Mouse (Mus musculus): Measurements from ENCODE around the gene Slc29a2.
"Not testable (repeated sequence)": the region's sequence is repeated elsewhere in the genome, so short reads cannot be mapped to it uniquely, and the experiment has no call there.

Slc29a2 gene

DNA sequence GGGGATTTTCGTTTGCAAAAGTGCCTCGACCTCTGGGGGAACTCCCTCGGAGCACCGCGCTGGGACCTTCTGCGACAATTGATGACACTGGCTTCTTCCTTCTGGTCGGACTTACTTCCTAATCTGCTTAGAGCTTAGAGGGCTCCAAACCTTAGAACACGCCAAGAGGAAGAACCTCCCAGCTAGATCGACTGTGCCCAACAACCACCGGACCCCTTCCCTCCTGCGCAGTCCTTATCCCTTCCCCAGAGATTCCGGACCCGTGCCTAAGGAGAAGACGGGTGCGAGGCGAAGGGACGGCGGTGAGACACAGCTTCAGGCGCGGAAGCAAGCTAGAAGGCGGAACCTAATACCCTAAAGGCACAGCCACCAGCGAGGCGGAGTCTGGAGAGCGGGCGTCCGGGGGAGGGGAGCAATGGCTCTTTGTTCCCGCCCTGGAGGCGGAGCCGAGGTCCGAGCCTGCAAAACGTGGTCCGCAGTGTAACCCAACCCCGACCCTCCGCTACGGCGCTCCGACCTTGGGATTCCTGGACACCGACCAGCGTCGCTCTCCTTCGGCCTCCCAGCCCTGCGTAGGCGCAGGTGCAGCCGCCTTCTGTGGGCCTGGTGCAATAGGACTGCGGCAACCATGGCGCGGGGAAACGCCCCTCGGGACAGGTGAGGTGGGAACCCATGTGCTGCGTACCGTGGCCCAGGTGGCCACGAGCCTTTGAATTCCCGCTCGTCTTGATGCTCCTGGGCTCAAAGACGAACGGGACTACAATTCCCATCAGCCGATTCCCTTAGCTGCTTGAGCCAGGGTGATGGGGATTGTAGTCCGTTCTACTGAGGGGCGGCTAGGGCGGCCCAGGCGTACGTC is at the start of gene Slc29a2:
Slc29a2 (plus strand) TSS at position 240 of the 859 bp plus-strand sequence.
- DNase-seq = peak; percentile 92

DNA sequence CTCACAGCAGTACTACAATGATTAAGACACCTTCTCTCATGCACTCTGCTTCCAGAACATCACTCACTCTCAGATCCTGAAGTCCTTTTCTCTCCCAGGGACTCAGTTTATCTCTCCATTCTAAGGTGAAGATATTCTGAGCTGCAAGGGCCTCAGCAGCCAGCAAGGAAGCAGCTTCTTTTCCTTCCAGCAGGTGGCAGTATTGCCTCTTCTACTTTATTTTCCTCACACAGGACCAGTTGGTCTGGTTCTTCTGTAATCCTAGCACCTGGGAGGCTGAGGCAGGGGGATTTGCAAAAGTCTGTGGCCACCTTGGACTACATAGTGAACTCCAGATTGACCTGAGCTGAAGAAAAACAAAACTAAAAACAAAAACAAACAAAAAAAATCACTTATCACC is 41.9 kb upstream of the Slc29a2 start:
- no peak for DNase-seq

DNA sequence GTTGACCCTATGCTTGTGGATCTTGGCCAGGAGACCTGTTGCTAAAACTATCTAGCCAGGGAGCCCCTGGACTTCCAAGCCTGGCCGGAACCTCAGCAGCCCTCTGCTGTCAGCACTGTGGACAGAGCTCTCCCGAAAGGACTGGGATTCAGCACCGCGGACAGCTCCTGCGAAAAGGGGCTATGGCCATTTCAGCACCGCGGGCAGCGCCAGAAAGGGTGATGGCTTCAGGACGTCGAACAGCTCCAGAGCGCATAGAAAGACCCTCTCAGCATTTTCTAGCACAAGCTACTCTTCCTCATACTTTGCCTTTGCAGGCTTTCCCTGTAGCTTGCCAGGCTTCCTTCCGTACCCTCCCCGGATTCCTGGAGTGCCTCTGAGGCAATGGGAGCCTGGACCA is 34.6 kb upstream of the Slc29a2 start:
- no peak for DNase-seq

DNA sequence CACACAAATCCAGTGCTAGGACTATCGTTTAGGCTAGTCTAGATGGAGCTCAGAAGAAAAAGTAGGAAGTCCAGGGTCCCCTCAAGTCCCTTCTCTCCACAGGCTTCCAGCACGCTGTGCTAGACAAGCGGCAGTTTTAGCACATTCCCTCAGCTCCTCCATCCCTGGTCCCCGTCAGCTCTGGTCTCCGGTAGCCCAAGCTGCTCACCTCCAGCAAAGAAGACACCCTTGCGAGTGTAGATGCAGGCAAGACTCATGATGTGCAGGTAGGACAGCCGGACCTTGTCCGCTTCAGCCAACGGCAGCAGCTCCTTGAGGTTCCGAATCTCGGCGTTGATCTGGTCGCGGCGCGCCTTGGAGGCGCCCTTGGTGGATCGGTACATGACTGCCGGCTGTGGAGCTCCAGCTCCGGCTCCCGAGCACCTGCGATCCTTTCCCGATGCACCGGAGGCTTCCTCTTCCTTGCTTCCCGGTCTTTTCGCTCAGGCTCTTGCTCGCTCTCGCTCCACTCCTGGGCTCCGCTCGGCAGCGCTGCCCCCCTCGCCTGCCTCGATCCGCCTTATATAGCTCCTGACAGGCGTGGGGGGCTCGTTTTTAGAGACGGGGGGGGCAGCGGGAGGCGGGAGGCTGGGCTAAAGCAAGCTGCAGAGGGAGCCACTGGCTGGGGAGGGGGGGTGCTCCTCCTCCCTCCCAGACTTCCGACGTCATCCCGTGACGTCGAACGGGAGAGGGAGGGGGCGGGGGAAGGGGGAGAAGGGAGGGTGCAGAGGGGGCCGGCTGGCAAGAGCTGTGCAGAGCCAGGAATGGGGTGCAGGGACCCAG is 34.0 kb upstream of the Slc29a2 start:
- DNase-seq = peak; percentile 81

DNA sequence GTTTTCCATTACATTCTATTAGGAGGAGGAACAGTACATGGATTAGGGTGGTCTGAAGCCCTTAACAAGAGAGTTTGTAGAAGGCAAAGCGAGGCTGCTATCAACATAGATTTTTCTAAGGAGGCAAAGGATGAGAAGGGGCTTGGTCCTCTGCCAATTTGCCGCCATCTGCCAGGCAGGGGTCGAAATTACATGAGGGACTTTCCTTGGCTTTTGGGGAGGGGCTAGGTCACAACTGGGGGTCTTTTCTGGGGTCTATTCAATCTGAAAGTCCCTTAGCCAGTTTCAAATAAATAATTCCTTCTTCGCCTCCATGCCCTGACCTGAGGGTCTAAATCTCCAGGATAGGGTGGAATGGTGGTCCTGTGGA is 33.4 kb upstream of the Slc29a2 start, which contains the start of gene Npas4:
Npas4 (minus strand) TSS at position 61 of the 370 bp plus-strand sequence.
- DNase-seq = no peak

DNA sequence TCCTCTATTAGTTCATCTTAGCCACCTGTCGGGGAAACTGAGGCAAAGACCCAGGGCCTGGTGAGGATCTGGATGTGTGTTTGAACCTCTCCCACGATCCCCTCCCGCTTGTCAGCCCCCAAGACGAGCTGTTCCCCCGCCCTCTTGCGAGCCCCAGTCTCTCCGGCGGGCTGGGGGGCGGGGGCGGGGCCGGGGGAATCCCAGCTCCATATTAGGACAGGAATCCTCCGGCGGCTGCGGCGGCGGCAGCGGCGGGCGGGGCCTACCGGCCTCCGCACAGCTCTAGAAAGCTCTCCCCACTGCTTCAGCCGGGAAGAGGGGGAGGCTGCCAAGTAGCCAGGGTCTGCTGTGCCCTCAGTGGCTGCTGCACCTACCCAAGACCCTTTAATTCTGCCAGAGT is 32.9 kb upstream of the Slc29a2 start:
- DNase-seq = peak; percentile 60

DNA sequence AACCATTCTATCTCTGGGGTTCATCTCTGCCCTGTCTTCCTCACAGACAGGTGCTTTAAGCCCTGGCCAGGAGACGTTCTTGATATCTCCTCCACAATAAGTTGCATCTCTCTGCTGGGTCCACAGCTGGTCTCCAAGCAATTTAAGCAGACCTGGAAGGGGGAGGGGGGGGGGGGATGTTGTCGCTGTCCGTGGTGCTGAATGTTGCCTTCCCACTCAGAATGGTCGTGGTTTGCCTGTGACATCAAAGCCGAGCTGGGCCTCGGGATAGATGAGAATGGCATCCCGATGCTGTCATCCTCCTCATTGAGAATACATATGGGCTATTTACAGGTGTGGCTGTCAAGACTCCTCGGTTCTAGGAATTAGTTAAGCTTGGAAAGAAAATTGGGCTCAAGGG is 31.3 kb upstream of the Slc29a2 start:
- no peak for DNase-seq

DNA sequence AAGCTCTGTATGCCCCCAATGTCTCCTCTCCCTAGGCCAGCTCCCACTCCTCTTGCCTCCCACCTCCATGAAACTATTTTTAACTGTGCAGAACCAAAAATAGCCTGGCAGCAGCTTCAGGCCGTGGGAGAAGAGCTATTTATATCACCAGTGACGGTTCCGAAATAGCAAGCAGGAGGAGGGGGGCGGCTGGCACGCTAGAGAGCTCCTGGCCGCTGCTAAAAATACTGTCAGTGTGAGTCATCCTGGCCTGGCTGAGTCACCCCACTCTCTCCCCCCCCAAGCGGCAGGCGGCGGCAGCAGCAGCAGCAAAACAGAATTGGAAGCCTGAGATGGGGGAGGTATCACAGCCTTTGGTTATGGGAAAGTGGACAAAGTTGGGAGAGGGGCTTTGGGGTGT is 30.8 kb upstream of the Slc29a2 start:
- peak; percentile 90 for DNase-seq

DNA sequence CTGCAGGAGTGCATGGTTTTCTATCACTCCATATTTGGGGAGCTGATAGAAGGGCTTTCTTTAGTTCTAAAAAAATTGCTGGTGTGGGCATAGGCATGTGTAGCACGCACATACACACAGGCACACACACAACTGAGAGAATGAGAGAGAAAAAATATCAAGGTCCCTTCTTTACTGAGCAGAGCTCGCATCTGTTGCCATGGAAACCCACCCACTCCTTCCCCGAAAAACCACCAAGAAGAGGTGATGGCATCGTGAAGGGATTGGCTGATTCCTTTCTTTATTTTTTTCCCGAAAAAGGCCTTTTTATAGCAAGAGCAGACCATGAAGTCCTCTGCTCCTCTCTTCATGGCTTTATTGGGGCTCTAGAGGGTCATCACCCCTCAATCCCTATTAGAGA is 29.6 kb upstream of the Slc29a2 start:
- no peak for DNase-seq

DNA sequence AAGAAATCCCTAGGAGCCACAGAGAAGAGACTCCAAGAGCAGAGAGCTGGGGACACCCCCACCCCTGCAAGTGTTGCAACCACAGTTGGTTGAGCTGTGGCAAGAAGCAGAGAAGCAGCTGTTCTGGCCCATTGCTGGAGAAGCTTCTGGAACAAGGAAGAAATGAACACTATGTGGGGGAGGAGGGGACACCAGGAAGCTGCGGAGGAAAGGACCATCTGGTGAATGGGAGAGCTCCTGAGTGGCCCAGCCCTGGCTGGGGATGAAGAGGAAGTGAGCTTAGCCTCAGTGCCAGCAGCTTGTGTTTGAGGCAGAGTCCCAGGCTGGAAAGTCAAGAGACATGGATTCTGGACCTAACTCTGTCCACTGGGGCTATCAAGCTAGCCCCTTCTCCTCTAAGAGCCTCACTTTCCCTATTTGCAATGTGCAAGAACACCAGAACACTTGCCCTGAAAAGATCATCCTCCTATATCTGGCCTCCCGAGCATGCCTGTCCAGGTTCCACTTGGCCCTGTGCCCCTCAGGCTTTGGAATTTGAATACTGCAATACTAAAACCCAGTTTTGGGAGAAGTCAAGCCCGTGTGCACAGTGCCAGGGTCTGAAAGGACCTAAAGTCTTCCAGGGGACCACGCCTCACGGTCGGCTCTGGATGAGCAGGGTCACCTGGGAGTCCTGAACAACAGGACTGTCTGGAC is 24.1 kb upstream of the Slc29a2 start:
- DNase-seq = peak; percentile 18

DNA sequence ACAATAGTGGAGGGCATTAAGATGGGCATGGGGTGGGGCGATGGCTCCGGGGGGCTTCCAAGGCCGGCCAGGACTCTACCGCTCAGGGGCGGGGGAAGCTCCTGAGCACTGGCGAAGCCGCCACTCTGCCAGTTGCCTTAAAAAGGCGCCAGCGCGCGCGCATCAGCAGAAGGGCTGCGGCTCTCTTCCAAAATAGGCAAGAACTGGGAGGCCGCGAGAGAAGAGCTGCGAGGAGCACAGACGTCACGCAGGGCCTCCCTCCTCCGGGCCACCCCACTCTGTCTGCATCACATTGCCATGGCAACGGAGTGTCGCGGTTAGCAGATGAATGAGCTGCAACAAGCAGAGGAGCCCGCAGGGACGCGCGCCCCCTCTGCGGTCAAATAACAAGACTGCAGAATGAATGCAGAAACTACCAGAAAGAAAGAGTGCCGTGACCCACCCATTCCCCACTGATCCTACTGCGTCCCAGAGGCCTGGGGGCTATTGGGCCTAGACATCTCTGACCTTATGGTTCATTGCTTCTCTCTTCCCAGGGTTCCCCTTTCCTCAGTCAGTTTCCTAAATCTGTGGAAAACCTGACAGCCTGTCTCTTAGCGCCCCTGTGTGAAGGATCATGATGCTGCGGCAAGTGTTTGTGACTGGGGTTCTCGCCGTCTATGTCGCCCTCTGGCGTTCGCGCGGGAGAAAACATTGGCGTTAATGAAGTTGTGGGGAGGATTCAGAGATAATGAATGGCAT is 21.8 kb upstream of the Slc29a2 start:
- peak; percentile 88 for DNase-seq

DNA sequence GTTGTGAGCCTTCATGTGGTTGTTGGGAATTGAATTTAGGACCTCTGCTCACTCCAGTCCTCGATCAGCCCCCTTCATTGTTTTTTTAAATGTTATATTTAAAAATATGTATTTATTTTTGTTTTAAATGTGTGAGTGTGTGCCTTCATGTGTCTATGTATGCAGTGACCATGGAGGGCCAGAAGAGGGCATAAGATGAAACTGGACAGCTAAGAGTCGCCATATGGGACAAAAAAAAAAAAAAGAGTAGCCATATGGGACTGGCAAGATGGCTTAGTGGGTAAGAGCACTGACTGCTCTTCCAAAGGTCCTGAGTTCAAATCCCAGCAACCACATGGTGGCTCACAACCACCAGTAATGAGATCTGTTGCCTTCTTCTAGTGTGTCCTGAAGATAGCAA is 20.0 kb upstream of the Slc29a2 start:
- DNase-seq = not testable (repeated sequence)

DNA sequence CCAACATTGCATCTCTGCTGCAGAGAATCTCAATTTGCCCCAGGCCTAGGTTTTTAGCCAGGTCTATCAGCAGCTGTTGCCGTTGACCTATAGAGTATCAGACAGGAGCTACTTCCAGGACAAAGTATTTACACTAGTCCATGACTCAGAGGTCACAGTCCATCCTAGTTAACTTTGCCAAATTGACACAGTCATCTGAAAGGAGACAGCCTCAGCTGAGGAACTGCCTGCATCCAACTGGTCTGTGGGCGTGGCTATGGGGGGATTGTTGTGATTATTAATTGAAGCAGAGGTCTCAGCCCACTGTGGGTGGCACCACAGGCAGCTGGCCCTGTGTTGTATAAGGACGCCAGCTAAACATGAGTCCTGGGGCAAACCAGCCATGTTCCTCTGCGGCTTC is 18.7 kb upstream of the Slc29a2 start:
- no peak for DNase-seq

DNA sequence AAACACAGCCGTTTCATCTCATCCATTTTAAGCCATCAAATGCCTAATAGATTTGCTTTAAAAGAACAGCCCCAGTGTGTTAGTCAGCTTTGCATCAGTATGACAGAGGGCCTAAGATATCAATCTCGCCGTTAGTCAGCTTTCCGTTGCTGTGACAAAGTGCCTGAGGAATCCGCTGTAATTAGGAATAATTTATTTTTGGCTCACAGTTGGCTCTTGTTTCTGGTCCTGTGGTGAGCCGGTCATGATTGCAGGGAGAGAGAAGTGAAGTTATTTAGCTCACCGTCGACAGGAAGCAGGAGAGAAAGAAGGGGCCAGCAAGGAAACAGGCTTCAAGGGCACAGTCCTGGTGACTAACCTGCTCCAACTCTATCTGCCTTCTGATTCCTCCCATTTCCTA is 10.5 kb upstream of the Slc29a2 start:
- no peak for DNase-seq

DNA sequence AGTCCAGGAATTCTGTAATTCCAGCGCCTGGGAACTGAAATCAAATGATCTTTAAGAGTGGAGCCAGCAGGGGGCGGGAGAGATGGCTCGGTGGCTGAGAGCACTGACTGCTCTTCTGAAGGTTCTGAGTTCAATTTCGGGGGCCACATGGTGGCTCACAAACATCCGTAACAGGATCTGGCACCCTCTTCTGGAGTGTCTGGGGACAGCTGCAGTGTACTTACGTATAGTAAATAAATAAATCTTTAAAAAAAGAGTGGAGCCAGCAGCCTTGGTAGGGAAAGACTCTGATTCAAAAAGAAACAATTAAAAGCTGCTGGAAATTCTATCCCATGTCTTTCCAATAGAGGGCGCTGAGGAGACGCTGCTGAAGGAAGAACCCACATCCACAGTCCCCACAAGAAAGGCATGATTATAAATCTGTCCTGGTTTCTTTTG is 8.7 kb upstream of the Slc29a2 start:
- peak; percentile 59 for DNase-seq

DNA sequence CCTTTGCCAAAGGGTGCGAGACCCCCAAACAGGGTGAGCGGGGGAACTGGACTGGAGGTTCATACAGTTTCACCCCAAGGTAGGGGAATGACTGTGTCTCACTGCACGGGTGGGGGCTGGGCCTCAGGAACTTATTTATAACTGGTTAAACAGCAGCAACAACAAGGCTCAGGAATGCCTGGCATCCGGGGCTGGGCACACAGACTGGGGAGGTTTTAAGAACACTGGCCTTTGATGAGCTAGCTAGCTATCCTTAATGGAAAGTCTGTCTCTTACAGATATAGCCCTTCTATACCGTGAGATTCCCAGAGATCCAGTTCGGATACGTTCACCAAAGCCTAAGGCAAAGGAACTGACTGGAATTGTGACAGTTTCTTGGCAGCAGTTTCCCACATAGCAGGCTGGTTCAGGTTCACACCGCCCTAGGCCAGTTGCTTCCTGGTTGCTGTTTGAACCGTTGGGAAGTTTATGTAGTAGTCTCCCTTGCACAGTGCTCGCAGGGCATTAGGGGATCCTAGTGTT is 7.4 kb upstream of the Slc29a2 start:
- no peak for DNase-seq

DNA sequence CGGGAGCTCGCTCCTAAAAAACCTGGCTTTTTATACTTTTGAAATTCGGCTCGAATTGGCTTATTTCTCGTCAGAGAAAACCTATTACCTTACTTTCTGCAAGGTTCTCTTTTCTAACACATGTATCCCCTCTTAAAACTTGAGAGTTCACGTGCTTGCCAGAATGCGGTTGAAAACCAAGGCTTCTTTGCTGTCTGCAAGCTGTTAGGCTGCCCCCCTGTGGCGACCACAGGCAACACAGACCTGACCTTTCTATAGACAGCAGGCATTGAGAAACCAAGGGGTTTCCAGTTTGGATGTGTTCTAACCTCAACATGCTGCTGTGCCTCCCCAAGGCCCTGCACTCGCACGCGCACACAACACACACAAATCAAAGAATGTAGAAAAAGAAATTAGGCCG is 6.9 kb upstream of the Slc29a2 start:
- peak; percentile 66 for DNase-seq

DNA sequence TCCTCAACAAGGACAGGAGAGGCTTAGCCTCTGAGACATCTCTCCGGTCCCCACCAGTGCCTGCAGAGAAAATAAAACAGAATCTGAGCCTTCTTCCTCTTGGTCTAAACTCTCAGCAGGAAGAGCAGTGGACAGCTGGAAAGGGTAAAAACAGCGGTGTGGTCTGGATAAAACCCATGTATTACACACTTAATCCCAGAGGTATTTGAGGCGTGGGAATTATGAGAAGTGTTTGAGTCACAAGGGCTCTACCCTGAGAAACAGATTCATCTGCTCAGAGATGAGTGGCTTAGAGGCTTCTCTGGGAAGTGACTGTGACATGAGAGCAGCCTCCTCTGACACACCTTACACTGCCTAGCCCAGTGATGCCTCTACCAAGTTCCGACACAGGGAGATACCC is 6.0 kb upstream of the Slc29a2 start:
- DNase-seq = no peak

DNA sequence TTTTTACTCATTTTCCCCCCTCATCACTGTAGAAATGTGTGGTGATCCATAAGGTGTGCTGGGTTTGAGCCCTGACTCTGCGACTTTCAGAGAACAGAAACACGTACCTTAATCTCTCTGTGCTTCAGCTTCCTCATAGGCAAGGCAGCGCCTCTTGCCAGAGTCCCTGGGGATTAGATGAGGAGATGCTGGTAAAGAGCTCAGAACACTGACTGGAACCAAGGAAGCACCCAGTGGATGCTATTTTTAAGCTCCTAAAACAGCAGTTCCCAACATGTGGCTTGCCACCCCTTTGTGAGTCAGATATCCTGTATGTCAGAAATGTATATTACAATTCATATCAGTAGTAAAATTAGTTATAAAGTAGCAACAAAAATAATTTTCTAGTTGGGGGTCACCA is 5.5 kb upstream of the Slc29a2 start:
- DNase-seq = no peak

DNA sequence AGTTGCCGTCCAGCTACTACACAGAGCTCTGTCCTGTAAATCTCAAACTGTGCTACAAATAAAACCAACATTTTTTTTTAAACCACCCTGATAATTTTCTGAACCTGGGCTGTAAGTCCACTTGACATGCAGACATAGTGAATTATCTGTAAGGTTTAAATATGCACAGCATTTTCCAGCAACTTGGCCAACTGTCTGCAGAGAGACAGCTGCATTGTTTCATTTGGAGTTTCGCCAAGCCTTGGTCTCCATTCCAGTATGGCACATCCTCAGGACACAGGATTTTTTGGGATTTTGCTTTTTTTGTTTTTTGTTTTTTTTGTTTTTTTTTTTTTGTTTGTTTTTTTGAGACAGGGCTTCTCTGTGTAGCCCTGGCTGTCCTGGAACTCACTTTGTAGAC is 2.2 kb upstream of the Slc29a2 start:
- no peak for DNase-seq

DNA sequence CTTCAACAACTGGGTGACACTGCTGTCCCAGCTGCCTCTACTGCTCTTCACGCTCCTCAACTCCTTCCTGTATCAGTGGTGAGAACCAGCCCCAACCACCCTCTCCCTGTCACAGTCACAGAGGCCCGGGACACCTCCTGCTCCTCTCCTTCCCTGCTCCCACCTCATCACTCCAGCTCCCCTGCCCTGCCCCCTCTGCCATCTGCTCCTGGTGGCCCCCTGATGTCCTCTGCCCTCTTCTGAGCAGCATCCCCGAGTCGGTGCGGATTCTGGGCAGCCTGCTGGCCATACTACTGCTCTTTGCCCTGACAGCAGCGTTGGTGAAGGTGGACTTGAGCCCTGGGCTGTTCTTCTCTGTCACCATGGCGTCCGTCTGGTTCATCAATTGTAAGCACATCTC is 2.5 kb downstream of the Slc29a2 start:
- DNase-seq = peak; percentile 44

DNA sequence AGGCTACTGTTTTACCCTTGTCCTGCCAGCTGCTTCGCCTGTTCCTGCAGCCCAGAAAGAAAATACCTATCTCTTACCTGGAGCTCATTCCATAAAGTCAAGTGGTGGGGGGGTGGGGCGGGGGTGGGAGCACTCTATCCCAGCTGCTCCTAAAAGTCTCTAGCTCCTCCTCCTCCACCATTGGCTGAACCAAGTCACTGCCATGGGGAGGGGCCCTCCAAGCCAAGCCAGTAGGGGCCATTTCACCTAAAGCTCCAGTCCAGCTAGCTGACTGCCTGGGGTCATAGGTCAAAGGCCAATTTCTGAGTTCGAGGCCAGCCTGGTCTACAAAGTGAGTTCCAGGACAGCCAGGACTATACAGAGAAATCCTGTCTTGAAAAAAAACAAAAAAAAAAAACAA is 9.0 kb downstream of the Slc29a2 start:
- no peak for DNase-seq
